Mouse (Mus musculus) liver, adult 2 months (tissue): ENCODE results near the gene D630045J12Rik. TPM values are rescaled to one million over a fixed set of nuclear protein-coding genes. Genes with fewer than 3 reads are reported as not detected.

Experiments used
- DNase-seq: peaks from one replicate; pipeline ENCODE4 v3.0.0-alpha.2; 2011; ENCODE audit warnings: low read depth, low spot score; ENCODE audit errors: extremely low read depth
- H3K27ac ChIP-seq: fragments of 200-500 bp; replicated peaks from 2 replicates; pipeline ENCODE4 v1.5.1; 2012; ENCODE audit warnings: low read depth, mild to moderate bottlenecking, control low read depth, inconsistent platforms, low read length; ENCODE audit not compliant: insufficient read depth
- H3K27me3 ChIP-seq: fragments of 200-500 bp; 2 replicates; pipeline ENCODE4 v1.6.1; 2012; ENCODE audit warnings: mild to moderate bottlenecking, moderate library complexity, low read length, inconsistent platforms; ENCODE audit not compliant: control insufficient read depth, insufficient read depth
- H3K36me3 ChIP-seq: fragments of 200-500 bp; 2 replicates; pipeline ENCODE4 v1.6.1; 2012; ENCODE audit warnings: low read length, inconsistent platforms; ENCODE audit not compliant: control insufficient read depth, insufficient read depth
- H3K4me1 ChIP-seq: fragments of 200-500 bp; 2 replicates; pipeline ENCODE4 v1.6.1; 2011; ENCODE audit warnings: low read length; ENCODE audit not compliant: control insufficient read depth, insufficient read depth
- H3K4me3 ChIP-seq: fragments of 200-500 bp; 2 replicates; pipeline ENCODE4 v1.5.1; 2011; ENCODE audit warnings: low read depth, mild to moderate bottlenecking, control low read depth, low read length, moderate library complexity; ENCODE audit not compliant: insufficient read depth
- H3K79me2 ChIP-seq: fragments of 200-500 bp; 2 replicates; pipeline ENCODE4 v1.6.1; 2012; ENCODE audit warnings: inconsistent platforms, mild to moderate bottlenecking, low read length, moderate library complexity; ENCODE audit not compliant: control insufficient read depth, insufficient read depth
- H3K9ac ChIP-seq: fragments of 200-500 bp; 2 replicates; pipeline ENCODE4 v1.6.1; 2012; ENCODE audit warnings: low read depth, mild to moderate bottlenecking, control low read depth, inconsistent platforms, low read length
- CTCF ChIP-seq: fragments of 200-500 bp; IDR thresholded peaks from 2 replicates; pipeline ENCODE4 v1.5.1; 2011; ENCODE audit warnings: low read depth, low read length, control low read depth
- POLR2A ChIP-seq: fragments of 200-500 bp; IDR thresholded peaks from 2 replicates; pipeline ENCODE4 v1.6.1; 2011; ENCODE audit warnings: low read length, control low read depth; ENCODE audit not compliant: insufficient read depth; ENCODE audit errors: extremely low read depth
- WGBS: fragments of 180-500 bp; shearing (Covaris S2); methylation state at CpG from one replicate; pipeline ENCODE4 v1.1.7; 2018; 5-methylcytosine and 5-hydroxymethylcytosine counted together
- polyA plus RNA-seq: library from polyadenylated mRNA; depleted of rRNA; stranded (reverse); fragments of >200 nt; gene quantifications from 2 replicates; pipeline ENCODE4 v1.2.3, GENCODE M21; 2012
- total RNA-seq: library from RNA; depleted of rRNA; stranded (reverse); fragments of >200 nt; gene quantifications from 2 replicates; pipeline ENCODE4 v1.2.3, GENCODE M21; 2014

D630045J12Rik gene
- total and polyA plus RNA-seq, 2 experiments, result 0.46 to 1.3 TPM

DNA sequence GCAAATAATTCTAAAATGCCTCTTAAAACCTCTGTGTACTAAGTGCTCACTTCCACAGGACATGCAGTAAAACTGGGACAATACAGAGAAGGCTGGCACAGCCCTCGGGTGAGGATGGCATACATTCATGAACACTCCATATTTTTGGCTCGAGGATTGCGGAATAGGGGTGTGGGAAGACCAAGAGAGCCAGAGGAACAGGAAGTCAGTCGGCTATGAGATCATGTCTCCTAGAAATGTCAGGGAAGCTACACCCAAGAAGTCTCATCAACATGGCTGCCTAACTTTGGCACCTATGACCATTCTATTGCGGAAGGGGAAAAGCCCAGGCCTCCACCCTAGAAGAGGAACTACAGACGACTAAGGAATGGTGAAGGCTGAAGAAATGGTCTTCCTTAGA, 135.5 kb downstream of the D630045J12Rik start:
- H3K36me3 ChIP-seq, result no peaks in the 10 kb centered on the region
- H3K4me1 ChIP-seq, result peaks cover 4% of the 10 kb centered on the region; the same call in 1 of the 2 replicates
- no peaks in the 10 kb centered on the region for H3K27me3 ChIP-seq
- DNase-seq, result no peak
- no peak overlapping the region for H3K27ac ChIP-seq
- no peaks in the 10 kb centered on the region for H3K79me2 ChIP-seq
- no peak overlapping the region for H3K4me3 ChIP-seq
- no peak overlapping the region for H3K9ac ChIP-seq
- TF ChIP-seq CTCF (no peak), POLR2A (no peak)
- WGBS, result 82% methylated on average over 6 of the region's 6 CpGs

DNA sequence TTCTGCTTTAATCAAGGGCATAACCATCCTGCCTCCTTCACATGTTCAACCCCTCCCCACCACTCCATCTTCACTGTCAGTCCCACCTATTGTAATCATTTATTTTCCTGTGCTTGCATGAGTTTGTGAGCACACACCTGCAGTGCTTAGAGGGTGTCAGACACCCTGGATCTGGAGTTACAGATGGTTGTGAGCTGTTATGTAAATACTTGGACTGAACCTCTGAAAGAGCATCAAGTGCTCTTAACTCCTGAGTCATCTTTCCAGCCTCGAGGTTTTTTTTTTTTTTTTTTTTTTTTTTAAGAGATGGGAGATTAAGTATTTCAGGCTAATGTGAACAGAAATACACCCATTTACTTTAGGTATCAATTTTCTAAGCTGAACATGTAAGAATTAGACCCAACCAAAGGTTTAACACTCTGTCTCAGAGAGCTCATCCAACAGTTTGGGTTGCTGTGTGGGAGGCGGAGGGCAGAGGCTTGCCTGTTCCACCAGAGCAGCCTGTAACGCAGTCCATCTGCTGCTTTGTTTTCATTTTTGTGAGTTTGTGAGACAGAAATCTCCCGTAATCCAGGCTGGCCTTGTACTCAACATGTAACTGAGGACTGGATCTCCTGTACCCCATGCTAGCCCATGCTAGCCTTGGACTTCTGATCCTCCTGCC, 137.6 kb downstream of the D630045J12Rik start:
- no peak for TF ChIP-seq POLR2A
- TF ChIP-seq CTCF, result no peak
- WGBS, result 70% methylated on average over 4 of the region's 4 CpGs

DNA sequence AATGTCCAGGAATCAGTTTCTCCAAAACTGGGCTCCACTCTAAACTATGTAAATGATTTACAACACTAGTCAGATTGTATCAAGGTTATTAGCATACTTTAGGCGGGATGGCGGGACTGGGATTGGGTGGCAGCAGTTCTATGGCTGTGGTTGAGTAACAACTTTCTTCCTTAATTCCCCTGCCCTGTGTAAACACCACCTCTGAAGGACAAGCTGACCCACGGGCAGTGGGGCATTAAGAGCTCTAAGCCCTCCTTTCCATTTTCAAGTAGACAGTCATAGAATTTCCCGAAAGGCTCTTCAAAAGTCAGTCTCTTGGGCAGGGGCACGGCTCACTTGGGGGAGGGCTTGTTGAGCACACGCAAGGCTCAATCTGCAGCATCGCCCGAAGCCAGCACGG, 142.9 kb downstream of the D630045J12Rik start:
- Histone ChIP-seq H3K27ac (no peak overlapping the region), H3K4me1 (no peaks in the 10 kb centered on the region; the same call in 1 of the 2 replicates)
- 52% methylated on average over 9 of the region's 9 CpGs for WGBS

More for the DNA sequence above, 137.6 kb downstream of the D630045J12Rik start:
- Histone ChIP-seq H3K27ac (no peak overlapping the region), H3K9ac (no peak overlapping the region), H3K4me3 (no peak overlapping the region), H3K4me1 (no peaks in the 10 kb centered on the region), H3K36me3 (no peaks in the 10 kb centered on the region), H3K79me2 (no peaks in the 10 kb centered on the region), H3K27me3 (no peaks in the 10 kb centered on the region)
- DNase-seq, result no peak

DNA sequence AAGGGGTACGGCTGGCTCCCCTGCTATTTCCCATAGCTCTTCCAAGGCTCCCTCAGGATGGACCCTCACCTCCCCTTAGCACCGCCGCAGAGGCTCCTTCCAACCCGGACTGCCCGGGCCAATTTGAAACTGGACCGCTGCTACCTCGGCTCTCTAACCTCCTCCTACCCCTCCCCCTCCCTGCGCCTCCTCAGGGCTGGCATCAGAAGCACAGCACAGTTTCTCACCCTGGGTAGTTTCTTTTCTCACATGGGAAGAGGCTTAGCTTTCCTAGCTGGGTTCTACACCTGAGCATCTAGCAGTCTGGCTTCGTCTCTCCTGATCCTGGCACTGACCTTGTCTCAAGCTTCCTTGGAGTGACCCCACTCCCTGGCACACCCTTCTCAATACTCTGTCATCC, 143.9 kb downstream of the D630045J12Rik start:
- WGBS, result 45% methylated on average over 9 of the region's 9 CpGs
- no peaks in the 10 kb centered on the region for H3K36me3 ChIP-seq
- TF ChIP-seq CTCF (no peak), POLR2A (no peak)
- no peak overlapping the region for H3K27ac ChIP-seq
- no peak overlapping the region for H3K4me3 ChIP-seq
- H3K4me1 ChIP-seq, result no peaks in the 10 kb centered on the region; the same call in 1 of the 2 replicates
- H3K27me3 ChIP-seq, result no peaks in the 10 kb centered on the region
- no peak overlapping the region for H3K9ac ChIP-seq
- no peaks in the 10 kb centered on the region for H3K79me2 ChIP-seq
- DNase-seq, result no peak

More for the DNA sequence above, 142.9 kb downstream of the D630045J12Rik start:
- Histone ChIP-seq H3K36me3 (no peaks in the 10 kb centered on the region), H3K4me3 (no peak overlapping the region), H3K79me2 (no peaks in the 10 kb centered on the region), H3K27me3 (no peaks in the 10 kb centered on the region), H3K9ac (no peak overlapping the region)
- TF ChIP-seq POLR2A (no peak), CTCF (no peak)
- DNase-seq, result no peak

DNA sequence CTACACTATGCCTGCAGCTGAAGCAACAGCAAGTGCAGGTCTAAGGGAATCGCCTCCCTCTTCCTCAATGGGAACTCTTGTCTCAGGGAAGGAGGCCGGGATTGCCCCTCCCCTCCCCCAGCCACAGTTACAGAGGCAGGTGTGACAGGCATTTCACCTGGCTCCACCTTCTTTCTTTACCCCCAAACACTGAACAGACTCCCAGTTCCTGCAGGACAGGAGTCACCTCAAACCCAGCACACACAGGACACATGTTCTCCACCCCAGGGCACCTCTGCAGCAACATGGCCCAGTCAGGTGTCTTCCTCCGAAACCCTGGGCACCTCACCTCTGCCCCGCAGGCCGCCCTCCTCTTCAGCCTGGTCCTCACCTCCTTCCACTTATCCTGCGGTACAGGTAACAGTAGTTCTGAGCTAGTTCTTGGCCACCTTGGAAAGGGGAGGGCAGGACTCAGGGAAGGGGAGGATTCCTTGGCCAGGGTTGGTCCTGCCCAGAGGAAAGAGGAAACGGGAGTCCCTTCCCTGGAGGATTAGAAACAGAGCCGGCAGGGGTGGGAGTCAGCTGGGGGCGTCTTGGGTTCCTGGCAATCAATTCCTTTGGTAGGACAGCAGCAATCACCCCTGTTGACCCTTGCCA, 144.5 kb downstream of the D630045J12Rik start, which contains the start of gene Tmem213:
Gene Tmem213, plus strand, starts transcription at position 96 of the 636 bp plus-strand sequence.
- no peak for DNase-seq
- no peaks in the 10 kb centered on the region for H3K27me3 ChIP-seq
- H3K4me1 ChIP-seq, result no peaks in the 10 kb centered on the region; the same call in 1 of the 2 replicates
- no peaks in the 10 kb centered on the region for H3K36me3 ChIP-seq
- no peak within 1 kb of the TSS for H3K27ac ChIP-seq
- H3K9ac ChIP-seq, result no peak within 1 kb of the TSS
- no peak within 1 kb of the TSS for H3K4me3 ChIP-seq
- 70% methylated on average over 9 of the region's 9 CpGs for WGBS
- no peak for TF ChIP-seq CTCF
- no peak for TF ChIP-seq POLR2A
- no peaks in the 10 kb centered on the region for H3K79me2 ChIP-seq

DNA sequence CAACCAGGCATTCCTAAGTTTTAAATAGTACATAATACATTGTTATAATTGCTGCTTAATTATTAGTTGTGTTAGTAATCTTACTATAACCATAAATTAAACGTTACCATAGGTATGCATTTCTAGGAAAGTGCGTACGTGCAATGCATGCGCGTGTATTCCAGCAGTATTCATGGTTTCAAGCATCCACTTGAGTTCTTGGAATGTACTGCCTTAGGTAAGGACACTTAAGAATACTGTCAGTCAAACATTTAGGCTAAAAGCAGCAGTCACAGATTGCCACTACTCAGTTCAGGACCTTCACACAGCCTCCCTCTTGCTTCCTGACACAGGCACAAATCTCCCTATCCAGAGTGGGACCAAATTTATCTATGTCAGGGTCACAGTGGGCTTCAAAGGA, 145.4 kb downstream of the D630045J12Rik start:
- Histone ChIP-seq H3K4me3 (no peak overlapping the region), H3K27me3 (no peaks in the 10 kb centered on the region), H3K9ac (no peak overlapping the region), H3K79me2 (no peaks in the 10 kb centered on the region), H3K27ac (no peak overlapping the region), H3K36me3 (no peaks in the 10 kb centered on the region), H3K4me1 (no peaks in the 10 kb centered on the region; the same call in 1 of the 2 replicates)
- WGBS, result 96% methylated on average over 5 of the region's 5 CpGs
- no peak for DNase-seq
- TF ChIP-seq CTCF (no peak), POLR2A (no peak)
